Mouse (Mus musculus) lung, postnatal 25 days (tissue): Measurements from ENCODE around the gene Aldoart1.

Experiments
- DNase-seq: peaks from one replicate; pipeline ENCODE4 v3.0.0; 2022; ENCODE audit warnings: low spot score

The Aldoart1 gene

GRCm38 (mm10) chr4:72852534-72852933 is at the start of gene Aldoart1:
Gene Aldoart1, minus strand, starts transcription at chr4:72852634.
- DNase-seq = no peak

- DNase-seq = no peak
Observed at GRCm38 (mm10) chr4:72901566-72901965, 49.1 kb upstream of the Aldoart1 start.

DNA sequence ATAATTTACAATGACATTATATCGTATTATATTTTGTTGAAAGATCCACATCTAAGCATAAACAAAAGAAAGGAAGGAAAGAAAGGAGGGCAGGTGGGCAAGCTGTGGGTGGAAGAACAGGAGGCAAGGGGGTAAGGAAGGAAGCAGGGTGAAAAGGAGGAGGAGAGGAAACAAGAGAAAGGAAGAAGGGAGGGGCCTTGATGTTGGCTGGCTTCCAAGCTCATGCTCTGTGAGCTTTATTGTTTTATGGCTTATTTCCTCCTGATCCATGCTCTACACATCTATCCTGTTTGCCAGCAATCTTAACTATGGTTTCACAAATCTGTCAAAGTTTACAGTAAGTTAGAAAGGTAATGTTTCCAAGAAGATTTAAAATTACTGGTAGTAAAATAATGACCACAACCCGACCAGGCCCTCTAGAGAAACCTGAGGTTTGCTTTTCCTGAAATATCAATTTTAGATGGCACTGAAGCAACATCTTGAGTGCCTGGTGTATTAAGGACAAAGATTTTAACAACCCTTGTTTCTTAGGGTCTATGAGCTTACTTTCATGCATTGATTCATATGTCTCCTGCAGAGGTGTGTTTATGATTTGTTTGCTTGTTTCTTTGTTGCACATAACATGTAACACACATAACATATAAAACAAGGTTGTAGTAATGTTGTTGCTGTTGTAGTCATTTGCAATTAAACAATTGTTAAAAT is 13.1 kb upstream of the Aldoart1 start:
- no peak for DNase-seq

- DNase-seq = no peak
Observed at GRCm38 (mm10) chr4:72844276-72844675, 8.2 kb downstream of the Aldoart1 start.

DNA sequence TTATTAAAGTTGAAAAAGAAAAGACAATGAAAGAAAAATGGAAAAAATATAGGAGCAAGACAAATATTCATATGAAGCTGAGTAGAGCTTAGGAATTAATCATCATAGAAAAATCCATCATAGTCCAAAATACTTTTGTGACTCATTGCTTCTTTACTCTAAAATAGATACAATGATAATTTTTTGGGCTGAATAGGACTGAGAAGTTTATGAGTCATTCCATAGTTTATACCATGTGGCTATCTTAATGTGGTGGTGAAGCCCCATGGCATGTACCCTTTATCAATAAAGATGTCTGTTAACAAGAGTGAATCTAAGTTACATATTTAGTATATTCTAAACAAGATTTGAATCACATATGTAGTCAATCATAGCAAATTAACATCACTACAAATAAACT is 9.4 kb downstream of the Aldoart1 start:
- DNase-seq = no peak

DNA sequence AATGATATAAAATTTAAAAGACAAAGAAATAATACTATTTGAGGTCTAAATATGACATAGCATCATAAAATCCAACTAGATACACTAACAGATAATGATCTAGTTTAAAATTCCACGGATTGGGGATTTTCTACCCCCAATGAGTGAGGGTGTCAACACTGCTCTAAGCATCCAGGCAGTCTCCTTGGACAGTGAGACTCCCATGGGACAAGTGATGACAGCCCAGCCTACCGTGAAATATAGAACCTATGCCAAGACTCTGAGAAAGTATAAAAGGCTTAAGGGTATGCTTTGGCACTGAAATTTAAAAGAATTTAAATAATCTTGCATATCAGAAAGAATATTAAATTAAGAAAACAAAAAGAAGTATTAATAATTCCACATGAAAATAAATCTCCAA is 16.0 kb downstream of the Aldoart1 start:
- no peak for DNase-seq

GRCm38 (mm10) chr4:72835400-72835799 is 17.0 kb downstream of the Aldoart1 start:
- DNase-seq = no peak

- no peak for DNase-seq
Observed at GRCm38 (mm10) chr4:72800816-72801215, 51.6 kb downstream of the Aldoart1 start.
